Mouse (Mus musculus) R1 (cell line): Measurements from ENCODE around the gene Ctbp1.
A peak's percentile ranks its signal among the peaks of the same experiment; 100 is the strongest.

Experiments used
- DNase-seq: peaks from one replicate; pipeline ENCODE4 v3.0.0-alpha.2; 2018; ENCODE audit warnings: low read depth, low spot score

Gene Ctbp1

GRCm38 (mm10) chr5:33244377-33244920 lies 30.3 kb downstream of the Ctbp1 start:
- no peak for DNase-seq

GRCm38 (mm10) chr5:33239934-33240333 lies 34.9 kb downstream of the Ctbp1 start:
- no peak for DNase-seq

- no peak for DNase-seq
Measured at GRCm38 (mm10) chr5:33239111-33239714, 35.6 kb downstream of the Ctbp1 start.

- DNase-seq, result no peak
Measured at GRCm38 (mm10) chr5:33238256-33238645, 36.5 kb downstream of the Ctbp1 start.

- no peak for DNase-seq
Measured at GRCm38 (mm10) chr5:33237600-33238255, 37.1 kb downstream of the Ctbp1 start.

- no peak for DNase-seq
Measured at GRCm38 (mm10) chr5:33234391-33235031, 40.3 kb downstream of the Ctbp1 start.

- no peak for DNase-seq
Measured at GRCm38 (mm10) chr5:33232791-33233190, 42.0 kb downstream of the Ctbp1 start.

GRCm38 (mm10) chr5:33230285-33230684 lies 44.5 kb downstream of the Ctbp1 start:
- DNase-seq, result no peak

- DNase-seq, result no peak
Measured at GRCm38 (mm10) chr5:33228428-33228827, 46.4 kb downstream of the Ctbp1 start.

- no peak for DNase-seq
Measured at GRCm38 (mm10) chr5:33225673-33226072, 49.1 kb downstream of the Ctbp1 start.

- DNase-seq, result no peak
Measured at GRCm38 (mm10) chr5:33224491-33224890, 50.3 kb downstream of the Ctbp1 start.

- DNase-seq, result no peak
Measured at GRCm38 (mm10) chr5:33222841-33223744, 51.7 kb downstream of the Ctbp1 start.

GRCm38 (mm10) chr5:33222389-33222788 lies 52.4 kb downstream of the Ctbp1 start:
- no peak for DNase-seq

GRCm38 (mm10) chr5:33220350-33221044 lies 54.3 kb downstream of the Ctbp1 start:
- DNase-seq, result no peak

GRCm38 (mm10) chr5:33219831-33220230 lies 55.0 kb downstream of the Ctbp1 start:
- DNase-seq, result no peak

- no peak for DNase-seq
Measured at GRCm38 (mm10) chr5:33218746-33219449, 55.9 kb downstream of the Ctbp1 start.

GRCm38 (mm10) chr5:33218081-33218480 lies 56.7 kb downstream of the Ctbp1 start, which contains the start of gene Spon2:
Spon2 (minus strand) TSS chr5:33218455.
- DNase-seq, result peak; percentile 54

- no peak for DNase-seq
Measured at GRCm38 (mm10) chr5:33217663-33218062, 57.1 kb downstream of the Ctbp1 start.

- DNase-seq, result peak; percentile 33
Measured at GRCm38 (mm10) chr5:33214723-33215122, 60.1 kb downstream of the Ctbp1 start.

- no peak for DNase-seq
Measured at GRCm38 (mm10) chr5:33211254-33211653, 63.5 kb downstream of the Ctbp1 start.
